Mouse (Mus musculus) retina, postnatal 1 day (tissue): ENCODE measurements at regions not wholly inside any gene's neighbourhood (a gene's known extent, or its start where the extent isn't known, plus 50 kb on each side); places are given as distances from the start of the nearest gene placed in this dataset.

ENCODE experiments used
- DNase-seq: peaks from one replicate; pipeline ENCODE4 v3.0.0-alpha.2; 2012

- DNase-seq = no peak
These were observed 2634.2 kb downstream of the 9330182O14Rik start for GRCm38 (mm10) chr15:42768396-42768795.

- DNase-seq = no peak
These were observed 2645.7 kb downstream of the 9330182O14Rik start for GRCm38 (mm10) chr15:42779903-42780302.

- no peak for DNase-seq
These were observed 2667.1 kb downstream of the 9330182O14Rik start for GRCm38 (mm10) chr15:42801217-42801616.

DNA sequence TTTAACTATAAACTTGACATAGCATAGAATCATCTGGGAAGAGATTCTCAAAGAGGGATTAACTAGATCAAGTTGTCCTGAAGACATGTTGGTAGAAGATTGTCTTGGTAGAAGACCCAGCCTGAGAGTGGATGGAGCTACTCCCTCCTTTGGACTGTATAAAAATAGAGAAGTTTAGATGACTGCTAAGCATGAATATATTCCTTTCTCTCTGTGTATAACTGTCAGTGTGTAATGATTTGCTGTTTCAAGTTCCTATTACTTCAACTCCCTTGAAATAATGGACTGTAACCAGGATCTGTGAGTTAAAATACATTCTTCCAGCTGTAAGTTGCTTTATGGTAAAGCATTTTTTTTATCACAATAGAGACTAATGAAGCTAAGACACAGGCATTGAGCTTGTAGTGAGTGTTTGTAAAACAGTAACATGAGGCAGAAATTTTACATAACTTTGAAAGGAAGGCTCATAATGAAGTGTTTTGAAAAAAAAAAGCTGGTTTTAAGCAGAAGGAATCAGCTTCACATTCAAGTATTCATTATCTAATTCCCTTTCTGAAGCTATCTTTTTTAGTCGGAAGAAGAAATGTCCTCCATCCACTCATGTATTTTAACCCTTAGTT lies 2676.8 kb downstream of the 9330182O14Rik start:
- DNase-seq = no peak

- DNase-seq = no peak
These were observed 2681.0 kb downstream of the 9330182O14Rik start for GRCm38 (mm10) chr15:42815026-42815724.

DNA sequence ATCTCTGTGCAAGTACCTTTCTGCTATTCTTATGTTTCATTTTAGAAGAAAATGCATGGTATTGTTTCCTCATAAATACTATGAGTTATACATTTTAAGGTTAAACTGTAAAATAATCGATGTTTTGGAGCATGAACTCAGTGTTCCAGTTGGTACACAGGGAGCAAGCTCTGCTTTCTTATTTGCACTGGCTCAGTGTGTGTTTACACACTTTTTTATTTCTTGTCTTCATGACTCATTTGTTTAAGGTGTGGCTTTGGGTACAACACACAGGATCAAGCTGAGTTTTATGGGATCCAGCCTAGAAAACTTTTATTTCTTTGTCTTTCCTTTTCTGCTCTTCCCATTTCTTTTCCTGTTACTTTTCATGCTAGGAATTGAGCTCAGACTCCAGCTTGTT lies 2704.7 kb downstream of the 9330182O14Rik start:
- DNase-seq = no peak

GRCm38 (mm10) chr15:42850003-42850402 lies 2715.8 kb downstream of the 9330182O14Rik start:
- DNase-seq = no peak

DNA sequence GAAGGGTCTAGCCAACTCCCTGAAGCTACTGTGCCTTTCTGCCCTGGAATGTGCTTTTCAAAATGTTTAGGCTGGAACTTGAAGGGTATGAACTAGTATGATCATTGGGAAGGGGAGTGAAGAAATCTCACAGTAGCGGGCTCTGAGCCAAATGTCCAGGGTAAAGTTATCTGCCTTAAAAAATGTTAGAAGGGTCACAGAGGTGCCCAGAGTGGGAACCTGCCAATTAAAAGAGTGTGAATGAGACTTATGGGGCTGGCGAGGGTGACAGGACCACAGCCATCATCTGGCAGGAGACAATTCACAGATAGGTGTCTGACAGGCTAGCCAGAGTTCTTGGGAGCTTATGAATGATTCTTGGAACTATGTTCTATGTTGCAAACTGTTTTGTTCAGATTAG lies 2738.3 kb downstream of the 9330182O14Rik start:
- DNase-seq = no peak

DNA sequence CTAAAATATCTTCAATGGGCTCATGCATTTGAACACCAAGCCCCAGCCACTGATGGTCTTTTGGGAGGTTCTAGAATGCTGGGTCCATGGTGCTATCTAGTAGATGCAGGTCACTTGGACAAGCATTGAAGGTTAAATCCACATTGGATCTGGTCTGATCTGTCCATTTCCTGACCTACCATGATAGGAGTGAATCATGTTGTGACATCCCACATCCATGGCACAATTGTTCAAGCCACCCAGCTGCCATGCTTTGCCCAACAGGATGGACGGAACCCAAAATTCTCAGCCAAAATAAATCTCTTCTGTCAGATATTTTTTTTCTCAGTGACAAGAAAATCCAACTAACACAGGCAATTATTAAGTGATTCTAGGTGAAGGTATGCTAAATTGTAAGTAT lies 2760.4 kb downstream of the 9330182O14Rik start:
- DNase-seq = no peak

- no peak for DNase-seq
These were observed 2765.9 kb downstream of the 9330182O14Rik start for GRCm38 (mm10) chr15:42900056-42900455.

DNA sequence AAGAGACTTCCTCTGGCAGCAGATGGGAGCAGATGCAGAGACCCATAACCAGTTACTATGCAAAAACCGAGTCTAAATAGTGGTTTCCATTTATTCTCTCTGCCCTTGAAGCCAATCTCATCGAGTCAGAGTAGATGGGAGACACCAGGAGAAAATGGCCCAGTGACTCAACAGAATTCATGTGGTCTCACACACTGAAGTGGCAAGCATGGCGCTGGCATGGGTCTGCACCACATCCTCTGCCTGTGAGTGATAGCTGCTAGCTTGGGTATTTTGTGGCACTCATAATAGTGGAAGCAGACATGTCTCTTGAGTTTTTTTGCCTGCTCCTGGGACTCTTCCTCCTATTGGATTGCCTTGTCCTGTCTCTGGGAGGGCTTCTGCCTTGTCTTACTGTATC lies 2767.6 kb downstream of the 9330182O14Rik start:
- no peak for DNase-seq

DNA sequence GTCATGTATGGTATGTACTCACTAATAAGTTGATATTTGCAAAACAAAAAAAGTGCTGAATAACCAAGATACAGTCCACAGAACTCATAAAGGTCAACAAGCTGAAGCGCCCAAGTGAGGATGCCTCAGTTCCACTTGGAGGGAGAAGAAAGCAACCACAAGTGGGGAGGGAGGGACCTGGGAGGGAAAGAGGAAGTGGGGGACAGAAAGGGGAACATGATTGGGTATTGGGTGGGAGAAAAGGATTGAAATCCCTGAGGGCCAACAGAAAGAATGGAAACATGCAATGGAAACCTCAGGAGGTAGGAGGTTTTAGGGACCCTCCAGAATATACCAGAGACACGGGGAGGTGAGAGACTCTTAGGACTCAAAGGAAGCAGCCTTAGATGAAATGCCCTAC lies 2777.2 kb downstream of the 9330182O14Rik start:
- no peak for DNase-seq

- DNase-seq = no peak
These were observed 2778.7 kb downstream of the 9330182O14Rik start for GRCm38 (mm10) chr15:42912880-42913279.

- peak; percentile 3 for DNase-seq
These were observed 2779.1 kb downstream of the 9330182O14Rik start for GRCm38 (mm10) chr15:42913285-42913684.

GRCm38 (mm10) chr15:42914099-42914498 lies 2779.9 kb downstream of the 9330182O14Rik start:
- peak; percentile 58 for DNase-seq

DNA sequence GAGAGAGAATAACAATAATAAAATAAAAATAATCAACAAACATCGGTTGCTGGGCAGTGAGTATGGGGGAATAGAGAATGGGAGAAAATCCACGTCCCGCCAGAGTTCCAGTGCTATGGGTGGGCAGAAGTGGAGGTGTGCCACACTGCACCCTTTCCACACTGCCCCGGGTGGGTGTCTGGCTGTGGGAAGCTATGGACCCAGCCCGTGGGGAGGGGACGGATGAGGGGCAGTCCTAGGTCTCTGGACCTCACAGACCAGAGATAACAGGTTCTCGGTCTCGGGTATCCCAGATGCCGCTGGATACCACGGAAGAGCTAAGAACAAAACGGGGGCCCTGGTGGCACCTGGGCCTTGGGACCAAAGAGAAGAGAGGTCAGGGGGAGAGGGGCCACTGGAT lies 2781.0 kb downstream of the 9330182O14Rik start:
- no peak for DNase-seq

GRCm38 (mm10) chr15:42921618-42922017 lies 2787.5 kb downstream of the 9330182O14Rik start:
- no peak for DNase-seq

- no peak for DNase-seq
These were observed 2794.2 kb downstream of the 9330182O14Rik start for GRCm38 (mm10) chr15:42928331-42928730.

DNA sequence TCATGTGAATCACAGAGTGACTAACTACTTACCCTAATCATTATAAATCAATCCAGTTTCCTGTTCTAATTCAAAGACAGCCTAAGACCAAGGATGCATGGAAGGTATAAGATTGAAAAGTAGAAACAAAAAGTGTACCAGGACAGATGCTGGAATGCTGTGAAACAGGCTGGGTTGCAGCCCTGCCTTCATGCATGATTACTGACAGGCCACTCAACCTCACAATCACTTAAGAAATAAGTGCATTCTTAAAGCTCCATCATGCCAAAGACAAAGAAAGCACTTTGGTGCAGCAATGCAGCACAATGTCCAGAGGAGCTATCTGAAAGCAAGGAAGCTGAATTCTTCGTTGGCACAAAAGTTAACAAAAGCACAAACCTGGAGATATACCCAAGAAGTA lies 2810.4 kb downstream of the 9330182O14Rik start:
- no peak for DNase-seq

DNA sequence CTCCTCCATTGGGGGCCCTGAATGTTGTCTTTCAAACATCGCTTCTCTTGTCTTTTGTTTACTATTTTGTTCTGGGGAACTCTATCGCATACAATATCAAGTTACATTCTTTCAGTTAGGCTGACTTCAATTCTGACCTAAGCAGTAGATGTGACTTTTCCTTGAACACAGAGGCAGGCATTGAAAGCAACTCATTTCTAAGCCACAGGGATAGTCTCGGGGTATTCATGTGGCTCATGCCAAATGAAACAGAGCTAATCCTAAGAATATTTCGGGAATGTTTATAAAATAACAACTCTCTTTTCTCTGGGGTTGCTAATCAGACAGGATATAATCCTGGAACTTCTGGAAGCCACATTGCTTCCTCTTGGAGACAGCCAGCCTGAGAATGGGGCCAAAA lies 2821.0 kb downstream of the 9330182O14Rik start:
- no peak for DNase-seq

- peak; percentile 79 for DNase-seq
These were observed 2828.7 kb downstream of the 9330182O14Rik start for GRCm38 (mm10) chr15:42962747-42963338.

GRCm38 (mm10) chr15:42965314-42965713 lies 2831.1 kb downstream of the 9330182O14Rik start:
- no peak for DNase-seq
